Mouse (Mus musculus) MEL (cell line): ENCODE results near the gene Fam184b. TPM values are rescaled to one million over a fixed set of nuclear protein-coding genes. Genes with fewer than 3 reads are reported as not detected.

Source experiments
- DNase-seq: peaks from one replicate; pipeline ENCODE4 v3.0.0; 2011; ENCODE audit warnings: low read depth, low spot score
- H3K27ac ChIP-seq: 2 replicates; pipeline ENCODE4 v1.5.1; 2012; ENCODE audit warnings: low read depth, mild to moderate bottlenecking, control low read depth, low read length, moderate library complexity; ENCODE audit not compliant: control insufficient read depth
- H3K27me3 ChIP-seq, 2 experiments: fragments of 150-350 bp in 1 of 2; sonication (generic) in 1 of 2; 2 replicates each; pipeline ENCODE4 v1.6.1; 2012; ENCODE audit warnings: low read length in 2 of 2, mild to moderate bottlenecking in 2 of 2, improper control_type of control experiment in 1 of 2, moderate library complexity in 1 of 2; ENCODE audit not compliant: insufficient read depth in 2 of 2, control insufficient read depth in 1 of 2
- H3K36me3 ChIP-seq, 2 experiments: 2 replicates each; pipeline ENCODE4 v1.6.1; 2012 to 2014; ENCODE audit warnings: low read length in 2 of 2, improper control_type of control experiment in 1 of 2, inconsistent platforms in 1 of 2, mild to moderate bottlenecking in 1 of 2; ENCODE audit not compliant: insufficient read depth in 2 of 2, control insufficient read depth in 1 of 2
- H3K4me1 ChIP-seq, 2 experiments: fragments of 150-350 bp in 1 of 2; sonication (generic) in 1 of 2; 2 replicates each; pipeline ENCODE4 v1.6.1; 2012; ENCODE audit warnings: low read length in 2 of 2, improper control_type of control experiment in 1 of 2, mild to moderate bottlenecking in 1 of 2; ENCODE audit not compliant: insufficient read depth in 2 of 2, control insufficient read depth in 1 of 2
- H3K4me3 ChIP-seq, 2 experiments: fragments of 150-350 bp in 1 of 2; sonication (generic) in 1 of 2; 2 replicates each; pipeline ENCODE4 v1.5.1; 2012; ENCODE audit warnings: low read depth in 2 of 2, low read length in 2 of 2, mild to moderate bottlenecking in 2 of 2, moderate library complexity in 2 of 2, control low read depth in 1 of 2, improper control_type of control experiment in 1 of 2; ENCODE audit not compliant: control insufficient read depth in 1 of 2, insufficient read depth in 1 of 2
- H3K79me2 ChIP-seq: 2 replicates; pipeline ENCODE4 v1.6.1; 2012; ENCODE audit warnings: mild to moderate bottlenecking, low read length, moderate library complexity; ENCODE audit not compliant: control insufficient read depth, poor library complexity, insufficient read depth
- H3K9ac ChIP-seq: 2 replicates; pipeline ENCODE4 v1.6.1; 2012; ENCODE audit warnings: low read depth, mild to moderate bottlenecking, control low read depth, low read length, moderate library complexity; ENCODE audit not compliant: control insufficient read depth, poor library complexity, severe bottlenecking
- H3K9me3 ChIP-seq: fragments of 150-350 bp; sonication (generic); replicated peaks from 2 replicates; pipeline ENCODE4 v1.6.1; 2012; ENCODE audit warnings: mild to moderate bottlenecking, low read length, improper control_type of control experiment, moderate library complexity; ENCODE audit not compliant: insufficient read depth
- BHLHE40 ChIP-seq: IDR thresholded peaks from 2 replicates; pipeline ENCODE4 v1.6.1; 2012; ENCODE audit warnings: low read depth, mild to moderate bottlenecking, inconsistent platforms, low read length, improper control_type of control experiment, borderline replicate concordance
- CHD1 ChIP-seq: IDR thresholded peaks from 2 replicates; pipeline ENCODE4 v1.6.1; 2012; ENCODE audit warnings: low read depth, mild to moderate bottlenecking, inconsistent platforms, low read length, improper control_type of control experiment
- CHD2 ChIP-seq: IDR thresholded peaks from 2 replicates; pipeline ENCODE4 v1.6.1; 2011; ENCODE audit warnings: low read length, improper control_type of control experiment
- EP300 ChIP-seq, 2 experiments: IDR thresholded peaks; 2 replicates each; pipeline ENCODE4 v1.6.1; 2011; ENCODE audit warnings: improper control_type of control experiment in 2 of 2, low read length in 2 of 2, low read depth in 1 of 2, mild to moderate bottlenecking in 1 of 2
- GABPA ChIP-seq: IDR thresholded peaks from 2 replicates; pipeline ENCODE4 v1.6.1; 2012; ENCODE audit warnings: low read depth, mild to moderate bottlenecking, inconsistent platforms, low read length, improper control_type of control experiment, moderate library complexity
- GATA1 ChIP-seq: IDR thresholded peaks from 2 replicates; pipeline ENCODE4 v1.6.1; 2011; ENCODE audit warnings: low read depth, low read length, improper control_type of control experiment
- HCFC1 ChIP-seq: IDR thresholded peaks from 2 replicates; pipeline ENCODE4 v1.6.1; 2012; ENCODE audit warnings: low read depth, mild to moderate bottlenecking, inconsistent platforms, low read length, improper control_type of control experiment, moderate library complexity
- JUND ChIP-seq: IDR thresholded peaks from 2 replicates; pipeline ENCODE4 v1.6.1; 2011; ENCODE audit warnings: low read depth, mild to moderate bottlenecking, improper control_type of control experiment, low read length
- KAT2A ChIP-seq: conservative IDR thresholded peaks from 2 replicates; pipeline ENCODE4 v1.6.1; 2012; ENCODE audit warnings: low read depth, low read length, improper control_type of control experiment, inconsistent platforms
- MAFK ChIP-seq: IDR thresholded peaks from 2 replicates; pipeline ENCODE4 v1.6.1; 2011; ENCODE audit warnings: low read depth, mild to moderate bottlenecking, low read length, improper control_type of control experiment, borderline replicate concordance
- MYB ChIP-seq: IDR thresholded peaks from 2 replicates; pipeline ENCODE4 v1.6.1; 2011; ENCODE audit warnings: mild to moderate bottlenecking, low read depth, low read length, improper control_type of control experiment
- MYC ChIP-seq: IDR thresholded peaks from 2 replicates; pipeline ENCODE4 v1.6.1; 2011; ENCODE audit warnings: low read depth, mild to moderate bottlenecking, low read length, improper control_type of control experiment, moderate library complexity
- NRF1 ChIP-seq: IDR thresholded peaks from 2 replicates; pipeline ENCODE4 v1.6.1; 2014; ENCODE audit warnings: low read depth, mild to moderate bottlenecking, inconsistent platforms, low read length, improper control_type of control experiment, moderate library complexity; ENCODE audit not compliant: poor library complexity, insufficient read depth, severe bottlenecking
- POLR2A ChIP-seq, 2 experiments: IDR thresholded peaks; 2 replicates each; pipeline ENCODE4 v1.6.1; 2011 to 2012; ENCODE audit warnings: low read length in 2 of 2, mild to moderate bottlenecking in 2 of 2, control low read depth in 1 of 2, improper control_type of control experiment in 1 of 2, low read depth in 1 of 2, moderate library complexity in 1 of 2; ENCODE audit not compliant: control insufficient read depth in 1 of 2, insufficient read depth in 1 of 2, poor library complexity in 1 of 2
- POLR2AphosphoS2 ChIP-seq: IDR thresholded peaks from 2 replicates; pipeline ENCODE4 v1.6.1; 2011; ENCODE audit warnings: low read length, improper control_type of control experiment
- POLR2AphosphoS5 ChIP-seq: IDR thresholded peaks from 2 replicates; pipeline ENCODE4 v1.6.1; 2012; ENCODE audit warnings: low read depth, borderline replicate concordance, mild to moderate bottlenecking, inconsistent platforms, low read length, moderate library complexity, mixed read lengths
- RCOR1 ChIP-seq: IDR thresholded peaks from 2 replicates; pipeline ENCODE4 v1.6.1; 2012; ENCODE audit warnings: low read depth, mild to moderate bottlenecking, inconsistent platforms, low read length, improper control_type of control experiment
- TAL1 ChIP-seq: IDR thresholded peaks from 2 replicates; pipeline ENCODE4 v1.6.1; 2012; ENCODE audit warnings: mild to moderate bottlenecking, inconsistent platforms, low read length, moderate library complexity, mixed read lengths
- TBP ChIP-seq: IDR thresholded peaks from 2 replicates; pipeline ENCODE4 v1.8.0; 2011; ENCODE audit warnings: low read depth, low read length, improper control_type of control experiment
- UBTF ChIP-seq: IDR thresholded peaks from 2 replicates; pipeline ENCODE4 v1.6.1; 2012; ENCODE audit warnings: low read depth, mild to moderate bottlenecking, inconsistent platforms, low read length, improper control_type of control experiment, moderate library complexity, borderline replicate concordance; ENCODE audit not compliant: insufficient read depth
- USF2 ChIP-seq, 2 experiments: IDR thresholded peaks; 2 replicates each; pipeline ENCODE4 v1.6.1; 2011 to 2012; ENCODE audit warnings: improper control_type of control experiment in 2 of 2, low read length in 2 of 2, borderline replicate concordance in 1 of 2, inconsistent platforms in 1 of 2, low read depth in 1 of 2, mild to moderate bottlenecking in 1 of 2; ENCODE audit not compliant: insufficient read depth in 1 of 2
- ZKSCAN1 ChIP-seq: IDR thresholded peaks from 2 replicates; pipeline ENCODE4 v1.6.1; 2012; ENCODE audit warnings: low read depth, mild to moderate bottlenecking, inconsistent platforms, low read length, improper control_type of control experiment, moderate library complexity
- ZNF384 ChIP-seq: IDR thresholded peaks from 2 replicates; pipeline ENCODE4 v1.6.1; 2012; ENCODE audit warnings: low read depth, mild to moderate bottlenecking, inconsistent platforms, low read length, improper control_type of control experiment
- polyA plus RNA-seq, 2 experiments: library from polyadenylated mRNA; stranded (reverse) in 1 of 2; unstranded in 1 of 2; fragments of >175 nt in 1 of 2; fragments of >200 nt in 1 of 2; gene quantifications; 2 replicates each; pipeline versions ENCODE4 v1.2.1 to v1.2.4; 2012; ENCODE audit warnings: low replicate concordance in 2 of 2, low read depth in 1 of 2; ENCODE audit not compliant: insufficient read length in 2 of 2, insufficient read depth in 1 of 2, missing spikeins in 1 of 2
- total RNA-seq: library from RNA; depleted of rRNA; stranded (reverse); fragments of 300-350 nt; gene quantifications from 2 replicates; pipeline ENCODE4 v1.2.3, GENCODE M21; 2012

The Fam184b gene
- total and polyA plus RNA-seq, 3 experiments = under 0.01 to 0.06 TPM; not detected in 1

DNA sequence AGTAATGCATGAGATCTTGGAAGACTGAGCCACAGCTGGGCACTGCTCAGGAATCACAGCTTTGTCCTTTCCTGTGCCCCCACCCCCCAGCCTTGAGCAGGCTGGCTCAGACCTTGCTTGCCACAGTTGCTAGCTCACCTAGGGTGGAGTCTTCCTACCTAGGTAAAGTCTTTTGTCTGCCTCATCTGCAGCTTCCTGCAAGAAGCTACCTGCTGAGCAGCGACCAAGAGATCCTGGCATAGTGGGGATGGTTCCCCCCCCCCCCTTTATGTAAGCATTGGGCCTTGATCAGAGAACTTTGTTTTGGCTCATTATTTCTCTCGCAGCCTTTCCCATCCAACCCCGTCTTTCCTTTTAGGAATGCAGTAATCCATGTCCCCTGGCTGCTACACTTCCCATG, 17.9 kb downstream of the Fam184b start:
- peaks cover 0 to 4% of the 10 kb centered on the region in 2 experiments; a peak in 2 of 4 replicates for H3K27me3 ChIP-seq
- DNase-seq = no peak
- H3K4me3 ChIP-seq = no peak overlapping the region
- no peaks in the 10 kb centered on the region for H3K4me1 ChIP-seq
- TF ChIP-seq BHLHE40 = no peak
- no peak for TF ChIP-seq TBP
- no peak for TF ChIP-seq MAFK
- no peak for TF ChIP-seq HCFC1
- no peak for TF ChIP-seq MYC
- TF ChIP-seq UBTF = no peak
- no peak for TF ChIP-seq ZNF384
- no peak for TF ChIP-seq KAT2A
- no peak for TF ChIP-seq POLR2A (IDR thresholded peaks at IDR 0.05; ENCODE audit: control insufficient read depth in 1 of 2, insufficient read depth in 1 of 2, low read depth in 1 of 2, low read length in 2 of 2, poor library complexity in 1 of 2)
- no peak for TF ChIP-seq EP300 (IDR thresholded peaks at IDR 0.05; ENCODE audit: low read depth in 1 of 2, low read length in 2 of 2)
- TF ChIP-seq CHD1 = no peak
- no peak for TF ChIP-seq TAL1
- TF ChIP-seq ZKSCAN1 = no peak
- no peak for TF ChIP-seq RCOR1
- TF ChIP-seq CHD2 = no peak
- TF ChIP-seq MYB = no peak
- no peak for TF ChIP-seq JUND
- TF ChIP-seq POLR2AphosphoS2 = no peak
- no peak for TF ChIP-seq GATA1
- no peaks in the 10 kb centered on the region for H3K9me3 ChIP-seq
- H3K79me2 ChIP-seq = no peaks in the 10 kb centered on the region
- H3K36me3 ChIP-seq = no peaks in the 10 kb centered on the region
- no peak overlapping the region for H3K27ac ChIP-seq
- H3K9ac ChIP-seq = no peak overlapping the region

- Histone ChIP-seq H3K27me3 (peaks cover 0 to under 1% of the 10 kb centered on the region in 2 experiments; a peak in 1 of 4 replicates), H3K4me3 (no peak overlapping the region), H3K9me3 (no peaks in the 10 kb centered on the region), H3K27ac (no peak overlapping the region), H3K79me2 (no peaks in the 10 kb centered on the region), H3K4me1 (no peaks in the 10 kb centered on the region), H3K36me3 (no peaks in the 10 kb centered on the region), H3K9ac (no peak overlapping the region)
- no peak for TF ChIP-seq USF2 (IDR thresholded peaks at IDR 0.05; ENCODE audit: borderline replicate concordance in 1 of 2, insufficient read depth in 1 of 2, low read depth in 1 of 2, low read length in 2 of 2)
- TF ChIP-seq NRF1 = no peak
- no peak for TF ChIP-seq GABPA
- TF ChIP-seq POLR2AphosphoS5 = no peak
- no peak for DNase-seq
Observed at GRCm38 (mm10) chr5:45599056-45599455, 40.4 kb downstream of the Fam184b start.
